Mouse (Mus musculus): ENCODE measurements around the gene Vegfd. TPM values are rescaled to one million over a fixed set of nuclear protein-coding genes. Genes with fewer than 3 reads are reported as not detected.
A peak's percentile ranks its signal among the peaks of the same experiment; 100 is the strongest.

The Vegfd gene
- total and polyA plus RNA-seq, 3 experiments: 0.06 TPM; not detected in 2

GRCm38 (mm10) chrX:164418008-164418407 lies 44.8 kb downstream of the Vegfd start:
- no peaks in the 10 kb centered on the region for H3K9me3 ChIP-seq (replicated peaks; ENCODE audit: insufficient read depth, low read length)
- TF ChIP-seq ZMIZ1 (IDR thresholded peaks at IDR 0.05; ENCODE audit: low read depth, low read length): no peak
- TF ChIP-seq NRF1 (IDR thresholded peaks at IDR 0.05; ENCODE audit: insufficient read depth, low read depth, low read length, poor library complexity, severe bottlenecking): no peak
- TF ChIP-seq E2F4 (IDR thresholded peaks at IDR 0.05; ENCODE audit: borderline replicate concordance, low read depth, low read length): no peak
- TF ChIP-seq CHD1 (IDR thresholded peaks at IDR 0.05; ENCODE audit: low read depth, low read length): no peak
- no peak for TF ChIP-seq MAFK (IDR thresholded peaks at IDR 0.05; ENCODE audit: borderline replicate concordance, low read depth, low read length)
- H3K9ac ChIP-seq (ENCODE audit: control insufficient read depth, low read depth, low read length, poor library complexity, severe bottlenecking): no peak overlapping the region

GRCm38 (mm10) chrX:164419471-164419939 lies 46.3 kb downstream of the Vegfd start, which contains the start of gene Piga:
Gene Piga, plus strand, starts transcription at chrX:164419787.
- no peaks in the 10 kb centered on the region for H3K9me3 ChIP-seq (replicated peaks; ENCODE audit: insufficient read depth, low read length)
- H3K9ac ChIP-seq (ENCODE audit: control insufficient read depth, low read depth, low read length, poor library complexity, severe bottlenecking): peak within 1 kb of the TSS; percentile 71
- H3K4me1 ChIP-seq (ENCODE audit: control insufficient read depth in 1 of 2, insufficient read depth in 2 of 2, low read length in 2 of 2): peaks cover 24 to 25% of the 10 kb centered on the region in 2 experiments
- H3K27me3 ChIP-seq (ENCODE audit: control insufficient read depth in 1 of 2, insufficient read depth in 2 of 2, low read length in 2 of 2): no peaks in the 10 kb centered on the region
- peak within 1 kb of the TSS; percentile 50 for H3K27ac ChIP-seq (ENCODE audit: control insufficient read depth, low read depth, low read length)
- peaks cover 17% of the 10 kb centered on the region for H3K79me2 ChIP-seq (ENCODE audit: control insufficient read depth, insufficient read depth, low read length, poor library complexity)
- peak within 1 kb of the TSS; percentile 68 to 87 for H3K4me3 ChIP-seq (ENCODE audit: control insufficient read depth in 1 of 2, insufficient read depth in 1 of 2, low read depth in 2 of 2, low read length in 2 of 2)
- DNase-seq (ENCODE audit: low read depth, low spot score): peak; percentile 99
- TF ChIP-seq HCFC1 (IDR thresholded peaks at IDR 0.05; ENCODE audit: low read depth, low read length) (peak; percentile 86), TBP (IDR thresholded peaks at IDR 0.05; ENCODE audit: low read depth, low read length) (peak; percentile 58; the same call in 1 of the 2 replicates), E2F4 (IDR thresholded peaks at IDR 0.05; ENCODE audit: borderline replicate concordance, low read depth, low read length) (no peak; the same call in 1 of the 2 replicates), SIN3A (IDR thresholded peaks at IDR 0.05; ENCODE audit: low read length) (peak; percentile 86), MXI1 (IDR thresholded peaks at IDR 0.05; ENCODE audit: low read depth, low read length) (peak; percentile 58; the same call in 1 of the 2 replicates), POLR2AphosphoS5 (IDR thresholded peaks at IDR 0.05; ENCODE audit: borderline replicate concordance, low read depth, low read length) (no peak), NELFE (IDR thresholded peaks at IDR 0.05; ENCODE audit: low read depth, low read length) (peak; percentile 87), ELF1 (IDR thresholded peaks at IDR 0.05; ENCODE audit: low read depth, low read length) (peak; percentile 78), USF1 (IDR thresholded peaks at IDR 0.05; ENCODE audit: low read depth, low read length) (no peak), NRF1 (IDR thresholded peaks at IDR 0.05; ENCODE audit: insufficient read depth, low read depth, low read length, poor library complexity, severe bottlenecking) (peak; percentile 53; the same call in 1 of the 2 replicates), POLR2A (IDR thresholded peaks at IDR 0.05; ENCODE audit: control insufficient read depth in 1 of 2, insufficient read depth in 1 of 2, low read depth in 1 of 2, low read length in 2 of 2, poor library complexity in 1 of 2) (peak; percentile 71 to 92), ETS1 (IDR thresholded peaks at IDR 0.05; ENCODE audit: low read depth, low read length) (no peak), POLR2AphosphoS2 (IDR thresholded peaks at IDR 0.05; ENCODE audit: low read length) (peak; percentile 79; the same call in 1 of the 2 replicates), MYB (IDR thresholded peaks at IDR 0.05; ENCODE audit: low read depth, low read length) (peak; percentile 59; the same call in 1 of the 2 replicates), CTCF (IDR thresholded peaks at IDR 0.05 in 2 of 3, conservative IDR thresholded peaks at IDR 0.05 in 1 of 3; ENCODE audit: control insufficient read depth in 1 of 3, insufficient read depth in 1 of 3, low read depth in 2 of 3, low read length in 3 of 3, poor library complexity in 1 of 3, severe bottlenecking in 1 of 3) (no peak), MYC (IDR thresholded peaks at IDR 0.05; ENCODE audit: low read depth, low read length) (no peak)
- peaks cover 16 to 34% of the 10 kb centered on the region in 2 experiments for H3K36me3 ChIP-seq (ENCODE audit: control insufficient read depth in 1 of 2, insufficient read depth in 2 of 2, low read length in 2 of 2)

More at GRCm38 (mm10) chrX:164418008-164418407, 44.8 kb downstream of the Vegfd start:
- Histone ChIP-seq H3K79me2 (ENCODE audit: control insufficient read depth, insufficient read depth, low read length, poor library complexity) (peaks cover 17% of the 10 kb centered on the region), H3K36me3 (ENCODE audit: control insufficient read depth in 1 of 2, insufficient read depth in 2 of 2, low read length in 2 of 2) (peaks cover 5 to 22% of the 10 kb centered on the region in 2 experiments), H3K27me3 (ENCODE audit: control insufficient read depth in 1 of 2, insufficient read depth in 2 of 2, low read length in 2 of 2) (no peaks in the 10 kb centered on the region), H3K4me3 (ENCODE audit: control insufficient read depth in 1 of 2, insufficient read depth in 1 of 2, low read depth in 2 of 2, low read length in 2 of 2) (no peak overlapping the region), H3K27ac (ENCODE audit: control insufficient read depth, low read depth, low read length) (no peak overlapping the region), H3K4me1 (ENCODE audit: control insufficient read depth in 1 of 2, insufficient read depth in 2 of 2, low read length in 2 of 2) (peaks cover 16 to 17% of the 10 kb centered on the region in 2 experiments)
- no peak for DNase-seq (ENCODE audit: low read depth, low spot score)
